Mouse (Mus musculus) forebrain, postnatal 0 days (tissue): ENCODE measurements around the gene Ing4. TPM values are rescaled to one million over a fixed set of nuclear protein-coding genes. Genes with fewer than 3 reads are reported as not detected.
A peak's percentile ranks its signal among the peaks of the same experiment; 100 is the strongest.
"Not testable (repeated sequence)": the region's sequence is repeated elsewhere in the genome, so short reads cannot be mapped to it uniquely, and the experiment has no call there.

ENCODE experiments used
- ATAC-seq: fragments of 200-750 bp; cut with Nextera tagmentation; 2 replicates; pipeline ENCODE4 v1.8.0; 2017; ENCODE audit warnings: mild to moderate bottlenecking, moderate library complexity
- DNase-seq: peaks from one replicate; pipeline ENCODE4 v3.0.0-alpha.2; 2015
- H3K27ac ChIP-seq: fragments of 300-500 bp; sonication (generic); 2 replicates; pipeline ENCODE4 v1.5.1; 2014; ENCODE audit warnings: low read depth, mild to moderate bottlenecking, antibody characterized with exemption, low read length, moderate library complexity, mixed read lengths
- H3K27me3 ChIP-seq: fragments of 300-500 bp; sonication (generic); 2 replicates; pipeline ENCODE4 v1.6.1; 2014; ENCODE audit warnings: mild to moderate bottlenecking, low read length, mixed read lengths; ENCODE audit not compliant: insufficient read depth
- H3K36me3 ChIP-seq: fragments of 300-500 bp; sonication (generic); 2 replicates; pipeline ENCODE4 v1.6.1; 2014; ENCODE audit warnings: mild to moderate bottlenecking, moderate library complexity; ENCODE audit not compliant: insufficient read depth
- H3K4me1 ChIP-seq: fragments of 300-500 bp; sonication (generic); 2 replicates; pipeline ENCODE4 v1.6.1; 2014; ENCODE audit warnings: antibody characterized with exemption; ENCODE audit not compliant: insufficient read depth
- H3K4me2 ChIP-seq: fragments of 300-500 bp; sonication (generic); 2 replicates; pipeline ENCODE4 v1.6.1; 2014; ENCODE audit warnings: low read depth, mild to moderate bottlenecking, moderate library complexity
- H3K4me3 ChIP-seq: fragments of 300-500 bp; sonication (generic); 2 replicates; pipeline ENCODE4 v1.5.1; 2014; ENCODE audit warnings: low read depth, low read length, mixed read lengths
- H3K9ac ChIP-seq: fragments of 300-500 bp; sonication (generic); 2 replicates; pipeline ENCODE4 v1.6.1; 2014; ENCODE audit warnings: mild to moderate bottlenecking
- H3K9me3 ChIP-seq: fragments of 300-500 bp; sonication (generic); 2 replicates; pipeline ENCODE4 v1.6.1; 2016; ENCODE audit warnings: low read length
- CTCF ChIP-seq: sonication (generic); IDR thresholded peaks from 2 replicates; pipeline ENCODE4 v1.5.1; 2016; ENCODE audit warnings: antibody characterized with exemption, control low read depth, low read depth
- WGBS: fragments of 180-500 bp; shearing (Covaris S2); extraction: QIAGEN DNeasy Blood & Tissue Kit; methylation state at CpG from one replicate; pipeline ENCODE4 v1.1.7; 2014; 5-methylcytosine and 5-hydroxymethylcytosine counted together
- polyA plus RNA-seq: library from polyadenylated mRNA; unstranded; fragments of >200 nt; fragmentation: Nextera tagmentation; extraction: Ambion mirVana; gene quantifications from 2 replicates; pipeline ENCODE4 v1.2.1, GENCODE M21; 2015
- total RNA-seq: library from RNA; depleted of rRNA; stranded (reverse); fragments of >200 nt; gene quantifications from 2 replicates; pipeline ENCODE4 v1.2.3, GENCODE M21; 2014

Ing4 gene
- total and polyA plus RNA-seq, 2 experiments from 2014 or later = 83.4 to 111 TPM

DNA sequence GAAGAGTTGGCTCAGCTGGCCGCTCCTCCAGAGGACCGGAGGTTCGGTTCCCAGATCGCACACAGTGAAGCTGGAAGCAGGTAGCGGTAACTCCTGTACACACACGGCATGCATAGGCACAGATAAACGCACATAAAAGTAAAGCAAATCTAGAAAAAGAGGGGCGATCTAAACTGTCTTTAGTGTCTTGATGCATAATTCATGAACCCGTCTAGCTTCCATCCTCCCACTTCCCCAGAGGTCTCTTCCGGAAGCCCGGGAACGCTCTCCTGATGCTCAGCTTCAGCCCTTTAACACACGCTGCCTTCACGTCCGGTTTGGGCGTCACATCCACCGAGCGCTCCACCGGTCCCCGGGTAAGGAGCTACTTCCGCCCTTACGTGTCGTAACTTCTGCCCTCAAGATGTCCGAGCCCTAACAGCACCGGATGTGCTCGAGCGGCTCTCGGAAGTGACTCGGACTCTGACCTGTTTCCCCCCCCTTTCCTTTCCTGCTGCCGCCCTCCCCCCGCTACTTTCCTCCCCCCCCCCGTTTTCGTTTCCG lies 30.9 kb upstream of the Ing4 start:
- peak; percentile 97 for ATAC-seq
- WGBS = under 1% methylated on average over 34 of the region's 34 CpGs

DNA sequence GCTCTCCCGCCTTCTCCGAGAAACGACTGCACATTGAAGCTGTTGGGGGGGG lies 30.6 kb upstream of the Ing4 start, which contains the start of gene Zfp384:
Gene Zfp384 (plus strand): TSS at position 17 of the 52 bp plus-strand sequence.
- 0% methylated on average over 2 of the region's 3 CpGs for WGBS
- TF ChIP-seq CTCF = no peak
- H3K9me3 ChIP-seq = no peaks in the 10 kb centered on the region
- H3K36me3 ChIP-seq = peaks cover 8% of the 10 kb centered on the region
- ATAC-seq (no peak), DNase-seq (no peak)
- H3K4me2 ChIP-seq = peak within 1 kb of the TSS; percentile 72
- H3K27me3 ChIP-seq = no peaks in the 10 kb centered on the region
- H3K9ac ChIP-seq = peak within 1 kb of the TSS; percentile 90
- H3K4me3 ChIP-seq = peak within 1 kb of the TSS; percentile 96
- H3K4me1 ChIP-seq = no peaks in the 10 kb centered on the region
- H3K27ac ChIP-seq = peak within 1 kb of the TSS; percentile 97

More for the DNA sequence above, 30.9 kb upstream of the Ing4 start:
- peak overlapping the region; percentile 97 for H3K27ac ChIP-seq
- no peaks in the 10 kb centered on the region for H3K9me3 ChIP-seq
- peaks cover 8% of the 10 kb centered on the region for H3K36me3 ChIP-seq
- peak overlapping the region; percentile 72 for H3K4me2 ChIP-seq
- peak overlapping the region; percentile 90 for H3K9ac ChIP-seq
- peak overlapping the region; percentile 96 for H3K4me3 ChIP-seq
- peak; percentile 98 for DNase-seq
- no peaks in the 10 kb centered on the region for H3K4me1 ChIP-seq
- no peak for TF ChIP-seq CTCF
- H3K27me3 ChIP-seq = no peaks in the 10 kb centered on the region

- under 1% methylated on average over 46 of the region's 78 CpGs for WGBS
- peak overlapping the region; percentile 96 for H3K4me3 ChIP-seq
- no peaks in the 10 kb centered on the region for H3K27me3 ChIP-seq
- DNase-seq (peak; percentile 86), ATAC-seq (peak; percentile 84)
- peaks cover 8% of the 10 kb centered on the region for H3K36me3 ChIP-seq
- peak overlapping the region; percentile 72 for H3K4me2 ChIP-seq
- H3K9ac ChIP-seq = peak overlapping the region; percentile 90
- TF ChIP-seq CTCF = no peak
- H3K27ac ChIP-seq = peak overlapping the region; percentile 97
- no peaks in the 10 kb centered on the region for H3K9me3 ChIP-seq
- no peaks in the 10 kb centered on the region for H3K4me1 ChIP-seq
Observed at GRCm38 (mm10) chr6:125009181-125010073, 30.1 kb upstream of the Ing4 start.

DNA sequence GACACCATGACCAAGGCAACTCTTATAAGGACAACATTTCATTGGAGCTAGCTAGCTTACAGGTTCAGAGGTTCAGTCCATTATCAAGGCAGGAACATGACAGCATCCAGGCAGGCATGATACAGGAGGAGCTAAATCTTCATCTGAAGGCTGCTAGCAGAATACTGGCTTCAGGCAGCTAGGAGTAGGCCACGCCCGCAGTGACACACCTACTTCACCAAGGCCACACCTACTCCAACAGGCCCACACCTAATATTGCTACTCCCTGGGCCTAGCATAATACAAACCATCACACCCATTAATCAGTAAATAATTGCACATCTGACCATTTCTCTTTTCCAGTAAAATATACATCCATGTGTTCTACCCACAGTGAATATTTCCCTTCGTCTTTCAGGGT lies 21.9 kb upstream of the Ing4 start:
- H3K4me1 ChIP-seq = no peaks in the 10 kb centered on the region
- ATAC-seq = no peak
- no peak overlapping the region for H3K4me2 ChIP-seq
- no peaks in the 10 kb centered on the region for H3K27me3 ChIP-seq
- H3K36me3 ChIP-seq = peaks cover 43% of the 10 kb centered on the region
- H3K9me3 ChIP-seq = no peaks in the 10 kb centered on the region
- no peak overlapping the region for H3K27ac ChIP-seq
- WGBS = 98% methylated on average over 3 of the region's 3 CpGs
- no peak overlapping the region for H3K9ac ChIP-seq
- no peak overlapping the region for H3K4me3 ChIP-seq
- DNase-seq = no peak
- no peak for TF ChIP-seq CTCF

DNA sequence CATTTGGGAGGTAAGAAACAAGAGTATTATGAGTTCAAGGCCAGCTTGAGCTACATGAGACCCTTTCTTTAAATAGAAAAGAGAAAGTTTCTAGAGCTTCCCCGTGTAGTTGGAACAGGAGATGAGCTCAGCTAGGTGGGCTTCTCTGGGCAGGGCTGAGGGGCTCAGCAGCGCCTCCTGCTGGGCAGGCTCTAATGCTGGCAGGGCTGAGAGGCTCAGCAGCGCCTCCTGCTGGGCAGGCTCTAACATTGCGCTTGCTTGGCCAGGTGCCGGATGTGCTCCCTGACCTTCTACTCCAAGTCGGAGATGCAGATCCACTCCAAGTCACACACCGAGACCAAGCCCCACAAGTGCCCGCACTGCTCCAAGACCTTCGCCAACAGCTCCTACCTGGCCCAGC lies 9.0 kb upstream of the Ing4 start:
- H3K27me3 ChIP-seq, H3K9me3 ChIP-seq, H3K27ac ChIP-seq, H3K9ac ChIP-seq, H3K4me2 ChIP-seq, ATAC-seq, H3K4me3 ChIP-seq, H3K4me1 ChIP-seq: not testable (repeated sequence)
- peaks cover 56% of the 10 kb centered on the region for H3K36me3 ChIP-seq
- TF ChIP-seq CTCF = peak; percentile 88
- peak; percentile 47 for DNase-seq
- WGBS = 28% methylated on average over 7 of the region's 9 CpGs

DNA sequence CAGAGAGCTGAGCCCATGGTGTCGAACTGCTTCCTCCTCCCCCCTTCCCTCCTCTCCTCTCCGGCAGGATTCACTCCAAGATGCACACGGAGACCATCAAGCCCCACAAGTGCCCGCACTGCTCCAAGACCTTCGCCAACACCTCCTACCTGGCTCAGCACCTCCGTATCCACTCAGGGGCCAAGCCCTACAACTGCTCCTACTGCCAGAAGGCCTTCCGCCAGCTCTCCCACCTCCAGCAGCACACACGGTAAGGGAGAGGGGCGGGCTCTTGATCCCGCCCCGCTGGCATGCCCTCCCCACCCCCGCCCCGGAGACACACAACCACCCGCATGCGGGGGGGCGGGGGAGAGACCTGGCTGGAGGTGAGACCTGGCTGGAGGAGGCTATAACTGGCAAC lies 8.0 kb upstream of the Ing4 start:
- H3K9ac ChIP-seq = no peak overlapping the region
- no peak for ATAC-seq
- 88% methylated on average over 16 of the region's 16 CpGs for WGBS

DNA sequence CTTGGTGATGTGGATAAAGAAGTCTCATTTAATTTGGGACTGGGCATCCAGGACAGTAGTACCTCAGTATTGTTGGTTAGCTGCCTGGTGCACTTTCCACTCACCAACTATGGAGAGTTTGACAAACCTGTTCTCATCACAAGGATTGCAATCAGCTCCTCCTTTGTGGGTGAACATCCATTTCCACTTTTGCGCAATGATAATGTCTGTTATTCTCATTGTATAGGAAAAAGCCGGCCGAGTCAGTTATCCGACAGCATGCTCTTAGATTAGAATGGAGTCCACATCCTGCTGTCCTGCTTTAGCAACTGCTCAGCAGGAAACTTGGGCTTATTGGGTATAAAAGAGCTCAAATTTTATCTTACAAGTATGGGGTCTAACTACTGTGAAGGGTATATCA lies 894 bp upstream of the Ing4 start:
- DNase-seq (no peak), ATAC-seq (no peak)
- H3K4me2 ChIP-seq = no peak overlapping the region; the same call in 1 of the 2 replicates
- H3K9me3 ChIP-seq = no peaks in the 10 kb centered on the region
- no peak overlapping the region for H3K27ac ChIP-seq
- peaks cover 6% of the 10 kb centered on the region; the same call in 1 of the 2 replicates for H3K4me1 ChIP-seq
- WGBS = 96% methylated on average over 4 of the region's 4 CpGs
- H3K27me3 ChIP-seq = no peaks in the 10 kb centered on the region
- H3K4me3 ChIP-seq = no peak overlapping the region
- H3K9ac ChIP-seq = no peak overlapping the region
- peaks cover 29% of the 10 kb centered on the region for H3K36me3 ChIP-seq
- no peak for TF ChIP-seq CTCF

More for the DNA sequence above, 8.0 kb upstream of the Ing4 start:
- Histone ChIP-seq H3K27me3 (no peaks in the 10 kb centered on the region), H3K4me3 (no peak overlapping the region), H3K27ac (no peak overlapping the region), H3K4me1 (no peaks in the 10 kb centered on the region), H3K9me3 (no peaks in the 10 kb centered on the region), H3K4me2 (no peak overlapping the region), H3K36me3 (peaks cover 61% of the 10 kb centered on the region)
- no peak for DNase-seq
- no peak for TF ChIP-seq CTCF
